Mouse (Mus musculus): ENCODE results near the gene Etnk1. TPM values are rescaled to one million over a fixed set of nuclear protein-coding genes. Genes with fewer than 3 reads are reported as not detected.
"Not testable (repeated sequence)": the region's sequence is repeated elsewhere in the genome, so short reads cannot be mapped to it uniquely, and the experiment has no call there.

The Etnk1 gene
- polyA plus RNA-seq, 1 experiment from 2014 or later = 50.9 TPM

- Histone ChIP-seq H3K9ac (ENCODE audit: low read depth, low read length) (peak overlapping the region; percentile 93), H3K9me3 (replicated peaks; ENCODE audit: control insufficient read depth, low read length, poor library complexity, severe bottlenecking) (no peaks in the 10 kb centered on the region), H3K4me2 (ENCODE audit: low read length) (peak overlapping the region; percentile 69), H3K27ac (ENCODE audit: low read length) (peak overlapping the region; percentile 90), H3K4me3 (ENCODE audit: low read depth, low read length) (peak overlapping the region; percentile 95), H3K27me3 (ENCODE audit: control insufficient read depth, insufficient read depth, low read depth, low read length) (no peaks in the 10 kb centered on the region; the same call in 1 of the 2 replicates), H3K4me1 (ENCODE audit: control insufficient read depth, insufficient read depth, low read length) (peaks cover 28% of the 10 kb centered on the region), H3K36me3 (ENCODE audit: control insufficient read depth, insufficient read depth, low read length) (no peaks in the 10 kb centered on the region)
- peak; percentile 59 for ATAC-seq
- under 1% methylated on average over 44 of the region's 60 CpGs for WGBS
Measured at GRCm38 (mm10) chr6:143167409-143167919, 443 bp downstream of the Etnk1 start.

GRCm38 (mm10) chr6:143167981-143168674, 1.1 kb downstream of the Etnk1 start:
- H3K4me1 ChIP-seq (ENCODE audit: control insufficient read depth, insufficient read depth, low read length) = peaks cover 28% of the 10 kb centered on the region
- H3K4me2 ChIP-seq (ENCODE audit: low read length) = peak overlapping the region; percentile 69
- 33% methylated on average over 6 of the region's 6 CpGs for WGBS
- peaks cover 2% of the 10 kb centered on the region; the same call in 1 of the 2 replicates for H3K36me3 ChIP-seq (ENCODE audit: control insufficient read depth, insufficient read depth, low read length)
- peak overlapping the region; percentile 95 for H3K4me3 ChIP-seq (ENCODE audit: low read depth, low read length)
- peak overlapping the region; percentile 93 for H3K9ac ChIP-seq (ENCODE audit: low read depth, low read length)
- no peak for ATAC-seq
- peak overlapping the region; percentile 90 for H3K27ac ChIP-seq (ENCODE audit: low read length)
- H3K27me3 ChIP-seq (ENCODE audit: control insufficient read depth, insufficient read depth, low read depth, low read length) = no peaks in the 10 kb centered on the region; the same call in 1 of the 2 replicates
- no peaks in the 10 kb centered on the region for H3K9me3 ChIP-seq (replicated peaks; ENCODE audit: control insufficient read depth, low read length, poor library complexity, severe bottlenecking)

GRCm38 (mm10) chr6:143169385-143169784, 2.4 kb downstream of the Etnk1 start:
- Histone ChIP-seq H3K9me3 (replicated peaks; ENCODE audit: control insufficient read depth, low read length, poor library complexity, severe bottlenecking) (no peaks in the 10 kb centered on the region), H3K36me3 (ENCODE audit: control insufficient read depth, insufficient read depth, low read length) (peaks cover 3% of the 10 kb centered on the region; the same call in 1 of the 2 replicates), H3K4me1 (ENCODE audit: control insufficient read depth, insufficient read depth, low read length) (peaks cover 28% of the 10 kb centered on the region), H3K4me2 (ENCODE audit: low read length) (peak overlapping the region; percentile 69), H3K9ac (ENCODE audit: low read depth, low read length) (peak overlapping the region; percentile 41; the same call in 1 of the 2 replicates), H3K4me3 (ENCODE audit: low read depth, low read length) (0 out of 2 replicates have a peak overlapping the region, but pooled peaks have one; percentile 4), H3K27ac (ENCODE audit: low read length) (no peak overlapping the region), H3K27me3 (ENCODE audit: control insufficient read depth, insufficient read depth, low read depth, low read length) (no peaks in the 10 kb centered on the region; the same call in 1 of the 2 replicates)
- ATAC-seq = no peak
- 79% methylated on average over 4 of the region's 4 CpGs for WGBS

GRCm38 (mm10) chr6:143170166-143170960, 3.3 kb downstream of the Etnk1 start:
- Histone ChIP-seq H3K27ac (ENCODE audit: low read length) (no peak overlapping the region), H3K4me2 (ENCODE audit: low read length) (no peak overlapping the region), H3K4me3 (ENCODE audit: low read depth, low read length) (no peak overlapping the region), H3K27me3 (ENCODE audit: control insufficient read depth, insufficient read depth, low read depth, low read length) (no peaks in the 10 kb centered on the region), H3K9me3 (replicated peaks; ENCODE audit: control insufficient read depth, low read length, poor library complexity, severe bottlenecking) (no peaks in the 10 kb centered on the region), H3K9ac (ENCODE audit: low read depth, low read length) (no peak overlapping the region), H3K36me3 (ENCODE audit: control insufficient read depth, insufficient read depth, low read length) (peaks cover 3% of the 10 kb centered on the region; the same call in 1 of the 2 replicates), H3K4me1 (ENCODE audit: control insufficient read depth, insufficient read depth, low read length) (peaks cover 28% of the 10 kb centered on the region)
- no peak for ATAC-seq
- WGBS = 84% methylated on average over 4 of the region's 4 CpGs

- Histone ChIP-seq H3K27ac (ENCODE audit: low read length) (no peak overlapping the region), H3K4me3 (ENCODE audit: low read depth, low read length) (no peak overlapping the region), H3K9me3 (replicated peaks; ENCODE audit: control insufficient read depth, low read length, poor library complexity, severe bottlenecking) (no peaks in the 10 kb centered on the region), H3K4me2 (ENCODE audit: low read length) (no peak overlapping the region), H3K27me3 (ENCODE audit: control insufficient read depth, insufficient read depth, low read depth, low read length) (no peaks in the 10 kb centered on the region), H3K4me1 (ENCODE audit: control insufficient read depth, insufficient read depth, low read length) (peaks cover 24% of the 10 kb centered on the region), H3K36me3 (ENCODE audit: control insufficient read depth, insufficient read depth, low read length) (peaks cover 3% of the 10 kb centered on the region; the same call in 1 of the 2 replicates), H3K9ac (ENCODE audit: low read depth, low read length) (no peak overlapping the region)
- no peak for ATAC-seq
- WGBS = 95% methylated on average over 8 of the region's 8 CpGs
Measured at GRCm38 (mm10) chr6:143171066-143171465, 4.0 kb downstream of the Etnk1 start.

GRCm38 (mm10) chr6:143171781-143172465, 4.9 kb downstream of the Etnk1 start:
- 88% methylated on average over 11 of the region's 11 CpGs for WGBS
- Histone ChIP-seq H3K9me3 (replicated peaks; ENCODE audit: control insufficient read depth, low read length, poor library complexity, severe bottlenecking) (no peaks in the 10 kb centered on the region), H3K4me2 (ENCODE audit: low read length) (no peak overlapping the region), H3K27ac (ENCODE audit: low read length) (no peak overlapping the region), H3K27me3 (ENCODE audit: control insufficient read depth, insufficient read depth, low read depth, low read length) (no peaks in the 10 kb centered on the region), H3K36me3 (ENCODE audit: control insufficient read depth, insufficient read depth, low read length) (peaks cover 3% of the 10 kb centered on the region; the same call in 1 of the 2 replicates), H3K4me1 (ENCODE audit: control insufficient read depth, insufficient read depth, low read length) (peaks cover 24% of the 10 kb centered on the region), H3K4me3 (ENCODE audit: low read depth, low read length) (no peak overlapping the region), H3K9ac (ENCODE audit: low read depth, low read length) (no peak overlapping the region)
- ATAC-seq = no peak

- not testable (repeated sequence) for H3K9me3 ChIP-seq (replicated peaks; ENCODE audit: control insufficient read depth, low read length, poor library complexity, severe bottlenecking); H3K9ac ChIP-seq (ENCODE audit: low read depth, low read length); ATAC-seq; H3K4me3 ChIP-seq (ENCODE audit: low read depth, low read length); H3K27me3 ChIP-seq (ENCODE audit: control insufficient read depth, insufficient read depth, low read depth, low read length); H3K4me2 ChIP-seq (ENCODE audit: low read length); H3K36me3 ChIP-seq (ENCODE audit: control insufficient read depth, insufficient read depth, low read length); H3K27ac ChIP-seq (ENCODE audit: low read length)
- H3K4me1 ChIP-seq (ENCODE audit: control insufficient read depth, insufficient read depth, low read length) = peaks cover 24% of the 10 kb centered on the region
- 88% methylated on average over 3 of the region's 4 CpGs for WGBS
Measured at GRCm38 (mm10) chr6:143172683-143173082, 5.7 kb downstream of the Etnk1 start.

- Histone ChIP-seq H3K4me2 (ENCODE audit: low read length) (no peak overlapping the region), H3K27me3 (ENCODE audit: control insufficient read depth, insufficient read depth, low read depth, low read length) (no peaks in the 10 kb centered on the region), H3K36me3 (ENCODE audit: control insufficient read depth, insufficient read depth, low read length) (peaks cover 3% of the 10 kb centered on the region; the same call in 1 of the 2 replicates), H3K9ac (ENCODE audit: low read depth, low read length) (no peak overlapping the region), H3K27ac (ENCODE audit: low read length) (no peak overlapping the region), H3K4me3 (ENCODE audit: low read depth, low read length) (no peak overlapping the region), H3K9me3 (replicated peaks; ENCODE audit: control insufficient read depth, low read length, poor library complexity, severe bottlenecking) (no peaks in the 10 kb centered on the region), H3K4me1 (ENCODE audit: control insufficient read depth, insufficient read depth, low read length) (peaks cover 14% of the 10 kb centered on the region)
- WGBS = 97% methylated on average over 4 of the region's 4 CpGs
- no peak for ATAC-seq
Measured at GRCm38 (mm10) chr6:143174226-143174625, 7.2 kb downstream of the Etnk1 start.

Data from midbrain, embryonic 16.5 days (tissue).